Mouse (Mus musculus) stomach, postnatal 0 days (tissue): ENCODE data around the gene Trim13. TPM values are rescaled to one million over a fixed set of nuclear protein-coding genes. Genes with fewer than 3 reads are reported as not detected.

ENCODE experiments used
- ATAC-seq: fragments of 200-750 bp; cut with Nextera tagmentation; 2 replicates; pipeline ENCODE4 v1.8.0; 2017; ENCODE audit not compliant: low FRiP score, low TSS enrichment
- DNase-seq: peaks from one replicate; pipeline ENCODE4 v3.0.0-alpha.2; 2016; ENCODE audit warnings: low spot score
- H3K27ac ChIP-seq: fragments of 300-500 bp; sonication (generic); replicated peaks from 2 replicates; pipeline ENCODE4 v1.5.1; 2014; ENCODE audit warnings: mild to moderate bottlenecking, control low read depth
- H3K27me3 ChIP-seq: fragments of 300-500 bp; sonication (generic); 2 replicates; pipeline ENCODE4 v1.6.1; 2014; ENCODE audit warnings: low read length; ENCODE audit not compliant: control insufficient read depth, insufficient read depth
- H3K36me3 ChIP-seq: fragments of 300-500 bp; sonication (generic); 2 replicates; pipeline ENCODE4 v1.6.1; 2014; ENCODE audit warnings: low read length, mixed read lengths; ENCODE audit not compliant: control insufficient read depth, insufficient read depth
- H3K4me1 ChIP-seq: fragments of 300-500 bp; sonication (generic); replicated peaks from 2 replicates; pipeline ENCODE4 v1.6.1; 2014; ENCODE audit warnings: antibody characterized with exemption; ENCODE audit not compliant: control insufficient read depth, insufficient read depth
- H3K4me2 ChIP-seq: fragments of 300-500 bp; sonication (generic); replicated peaks from 2 replicates; pipeline ENCODE4 v1.6.1; 2014; ENCODE audit warnings: low read depth, mild to moderate bottlenecking, control low read depth, moderate library complexity
- H3K4me3 ChIP-seq: fragments of 300-500 bp; sonication (generic); 2 replicates; pipeline ENCODE4 v1.5.1; 2014; ENCODE audit warnings: low read depth, low read length, control low read depth
- H3K9ac ChIP-seq: fragments of 300-500 bp; sonication (generic); 2 replicates; pipeline ENCODE4 v1.6.1; 2014; ENCODE audit warnings: mild to moderate bottlenecking, low read length, control low read depth, mixed read lengths
- H3K9me3 ChIP-seq: fragments of 300-500 bp; sonication (generic); 2 replicates; pipeline ENCODE4 v1.6.1; 2016; ENCODE audit warnings: low read length; ENCODE audit not compliant: control insufficient read depth
- CTCF ChIP-seq: IDR thresholded peaks from 2 replicates; pipeline ENCODE4 v1.5.1; 2016; ENCODE audit warnings: antibody characterized with exemption, low read depth, mild to moderate bottlenecking, moderate library complexity
- EP300 ChIP-seq: optimal IDR thresholded peaks from 2 replicates; pipeline ENCODE3; 2016; ENCODE audit warnings: antibody characterized with exemption
- WGBS: fragments of 180-500 bp; shearing (Covaris S2); extraction: QIAGEN DNeasy Blood & Tissue Kit; methylation state at CpG from one replicate; pipeline ENCODE4 v1.1.7; 2014; 5-methylcytosine and 5-hydroxymethylcytosine counted together
- polyA plus RNA-seq: library from polyadenylated mRNA; unstranded; fragments of >200 nt; fragmentation: Nextera tagmentation; extraction: Ambion mirVana; gene quantifications from 2 replicates; pipeline ENCODE4 v1.2.1, GENCODE M21; 2015

The Trim13 gene
- polyA plus RNA-seq, 1 experiment from 2014 or later = 25.6 TPM

GRCm38 (mm10) chr14:61569344-61569743 is 28.7 kb upstream of the Trim13 start:
- 58% methylated on average over 2 of the region's 2 CpGs for WGBS
- ATAC-seq (no peak), DNase-seq (no peak)
- no peaks in the 10 kb centered on the region for H3K9me3 ChIP-seq
- no peak overlapping the region for H3K4me3 ChIP-seq
- TF ChIP-seq EP300 (no peak), CTCF (no peak)
- H3K27me3 ChIP-seq = no peaks in the 10 kb centered on the region
- no peak overlapping the region for H3K27ac ChIP-seq
- H3K4me1 ChIP-seq = no peaks in the 10 kb centered on the region
- no peak overlapping the region for H3K9ac ChIP-seq
- no peaks in the 10 kb centered on the region for H3K36me3 ChIP-seq
- no peak overlapping the region for H3K4me2 ChIP-seq

- no peaks in the 10 kb centered on the region for H3K4me1 ChIP-seq
- WGBS = 12% methylated on average over 4 of the region's 4 CpGs
- peak overlapping the region; percentile 31 for H3K4me2 ChIP-seq
- no peak for ATAC-seq
- no peak for TF ChIP-seq EP300
- TF ChIP-seq CTCF = peak; percentile 96
- H3K27ac ChIP-seq = no peak overlapping the region
- no peaks in the 10 kb centered on the region for H3K36me3 ChIP-seq
- no peak overlapping the region for H3K9ac ChIP-seq
- H3K9me3 ChIP-seq = no peaks in the 10 kb centered on the region
- peak; percentile 89 for DNase-seq
- no peak overlapping the region for H3K4me3 ChIP-seq
- H3K27me3 ChIP-seq = no peaks in the 10 kb centered on the region
These were observed 26.7 kb upstream of the Trim13 start for GRCm38 (mm10) chr14:61571366-61571765.

GRCm38 (mm10) chr14:61572131-61572530 is 25.9 kb upstream of the Trim13 start:
- WGBS = 69% methylated on average over 2 of the region's 2 CpGs
- Histone ChIP-seq H3K9me3 (no peaks in the 10 kb centered on the region), H3K4me1 (no peaks in the 10 kb centered on the region), H3K36me3 (no peaks in the 10 kb centered on the region), H3K27ac (no peak overlapping the region), H3K4me3 (no peak overlapping the region), H3K9ac (no peak overlapping the region), H3K27me3 (no peaks in the 10 kb centered on the region), H3K4me2 (no peak overlapping the region)
- no peak for DNase-seq
- no peak for TF ChIP-seq CTCF
- no peak for TF ChIP-seq EP300
- ATAC-seq = no peak

GRCm38 (mm10) chr14:61575066-61575465 is 23.0 kb upstream of the Trim13 start:
- H3K9ac ChIP-seq = no peak overlapping the region
- no peak for TF ChIP-seq CTCF
- no peak for TF ChIP-seq EP300
- DNase-seq (no peak), ATAC-seq (no peak)
- no peaks in the 10 kb centered on the region for H3K9me3 ChIP-seq
- H3K27ac ChIP-seq = no peak overlapping the region
- H3K4me3 ChIP-seq = no peak overlapping the region
- H3K4me2 ChIP-seq = no peak overlapping the region
- 85% methylated on average over 10 of the region's 10 CpGs for WGBS
- no peaks in the 10 kb centered on the region for H3K27me3 ChIP-seq
- H3K4me1 ChIP-seq = no peaks in the 10 kb centered on the region
- H3K36me3 ChIP-seq = no peaks in the 10 kb centered on the region

- no peak for TF ChIP-seq CTCF
- TF ChIP-seq EP300 = no peak
- Histone ChIP-seq H3K4me2 (no peak overlapping the region), H3K27ac (no peak overlapping the region), H3K9me3 (no peaks in the 10 kb centered on the region), H3K36me3 (no peaks in the 10 kb centered on the region), H3K27me3 (no peaks in the 10 kb centered on the region), H3K4me3 (no peak overlapping the region), H3K9ac (no peak overlapping the region), H3K4me1 (no peaks in the 10 kb centered on the region)
- no peak for ATAC-seq
- DNase-seq = no peak
- 90% methylated on average over 8 of the region's 8 CpGs for WGBS
These were observed 22.1 kb upstream of the Trim13 start for GRCm38 (mm10) chr14:61575941-61576340.

GRCm38 (mm10) chr14:61589288-61590065 is 8.6 kb upstream of the Trim13 start:
- no peaks in the 10 kb centered on the region for H3K4me1 ChIP-seq
- H3K27ac ChIP-seq = no peak overlapping the region
- DNase-seq (no peak), ATAC-seq (no peak)
- no peaks in the 10 kb centered on the region for H3K27me3 ChIP-seq
- H3K4me2 ChIP-seq = no peak overlapping the region
- H3K9me3 ChIP-seq = no peaks in the 10 kb centered on the region
- H3K36me3 ChIP-seq = no peaks in the 10 kb centered on the region
- TF ChIP-seq EP300 = no peak
- no peak for TF ChIP-seq CTCF
- 70% methylated on average over 4 of the region's 4 CpGs for WGBS
- no peak overlapping the region for H3K4me3 ChIP-seq
- H3K9ac ChIP-seq = no peak overlapping the region
